In genomic region chr5:100430076-100430390, GRCm38 (mm10) we compare ENCODE assay signal across 8 mouse cellular contexts. TPM values are rescaled to one million over a fixed set of nuclear protein-coding genes. Genes with fewer than 3 reads are reported as not detected.
DNase-seq lines count a peak whose midpoint lies in the region; ATAC-seq lines count a peak whose summit lies in the region.

No protein-coding gene starts in this region.

- peak overlapping the region; percentile 93 for H3K27ac ChIP-seq in kidney, embryonic 16.5 days (ENCODE audit: low read length)
- peak overlapping the region; percentile 72 for H3K27ac ChIP-seq in brown adipose tissue, adult 24 weeks (replicated peaks; ENCODE audit: low read depth, low read length)
- H3K27ac ChIP-seq in hindbrain, embryonic 15.5 days (replicated peaks) = peak overlapping the region; percentile 94
- H3K27ac ChIP-seq in midbrain, embryonic 14.5 days (replicated peaks; ENCODE audit: low read depth, low read length) = peak overlapping the region; percentile 83

- H3K27me3 ChIP-seq in kidney, embryonic 16.5 days (ENCODE audit: insufficient read depth, low read length) = no peaks in the 10 kb centered on the region
- no peaks in the 10 kb centered on the region for H3K27me3 ChIP-seq in hindbrain, embryonic 15.5 days
- H3K27me3 ChIP-seq in midbrain, embryonic 14.5 days (ENCODE audit: control insufficient read depth, insufficient read depth, low read length) = no peaks in the 10 kb centered on the region

- no peaks in the 10 kb centered on the region for H3K9me3 ChIP-seq in kidney, embryonic 16.5 days (ENCODE audit: low read length)
- H3K9me3 ChIP-seq in hindbrain, embryonic 15.5 days = no peaks in the 10 kb centered on the region
- H3K9me3 ChIP-seq in midbrain, embryonic 14.5 days (ENCODE audit: control insufficient read depth, low read length) = no peaks in the 10 kb centered on the region

- H3K36me3 ChIP-seq in kidney, embryonic 16.5 days (ENCODE audit: insufficient read depth, low read length) = peaks cover 22% of the 10 kb centered on the region
- H3K36me3 ChIP-seq in hindbrain, embryonic 15.5 days = peaks cover 24% of the 10 kb centered on the region
- H3K36me3 ChIP-seq in midbrain, embryonic 14.5 days (ENCODE audit: control insufficient read depth, insufficient read depth, low read length) = peaks cover 23% of the 10 kb centered on the region

- no peak for DNase-seq in kidney, adult 9 months
- DNase-seq in midbrain, embryonic 14.5 days = peak; percentile 25
- no peak for DNase-seq in adrenal gland, postnatal 4 days (ENCODE audit: low spot score in 2 of 2)
- no peak for DNase-seq in urinary bladder, postnatal 10 days (ENCODE audit: low spot score)
- no peak for DNase-seq in testis, postnatal 10 days (ENCODE audit: low spot score)

- H3K9ac ChIP-seq in kidney, embryonic 16.5 days (replicated peaks; ENCODE audit: low read length) = peak overlapping the region; percentile 89
- peak overlapping the region; percentile 82 for H3K9ac ChIP-seq in hindbrain, embryonic 15.5 days
- peak overlapping the region; percentile 89 for H3K9ac ChIP-seq in midbrain, embryonic 14.5 days (replicated peaks; ENCODE audit: low read length)

- peaks cover 30% of the 10 kb centered on the region for H3K4me1 ChIP-seq in kidney, embryonic 16.5 days (ENCODE audit: insufficient read depth, low read length)
- H3K4me1 ChIP-seq in brown adipose tissue, adult 24 weeks (ENCODE audit: control insufficient read depth, insufficient read depth, insufficient read length, low read length) = 0 out of 2 replicates have a peak, but pooled peaks cover 5% of the 10 kb centered on the region
- peaks cover 40% of the 10 kb centered on the region for H3K4me1 ChIP-seq in hindbrain, embryonic 15.5 days (replicated peaks)
- H3K4me1 ChIP-seq in midbrain, embryonic 14.5 days (ENCODE audit: control insufficient read depth, insufficient read depth, low read length) = peaks cover 26% of the 10 kb centered on the region

- peak overlapping the region; percentile 90 for H3K4me3 ChIP-seq in kidney, embryonic 16.5 days (ENCODE audit: low read length)
- peak overlapping the region; percentile 79 for H3K4me3 ChIP-seq in brown adipose tissue, adult 24 weeks (ENCODE audit: insufficient read depth, low read depth, low read length)
- peak overlapping the region; percentile 82 for H3K4me3 ChIP-seq in hindbrain, embryonic 15.5 days
- peak overlapping the region; percentile 78 for H3K4me3 ChIP-seq in midbrain, embryonic 14.5 days (replicated peaks; ENCODE audit: low read depth, low read length)

- ATAC-seq in kidney, embryonic 16.5 days (ENCODE audit: low FRiP score, low TSS enrichment) = 0 out of 2 replicates have a peak, but pooled peaks have one; percentile 4
- ATAC-seq in hindbrain, embryonic 15.5 days (ENCODE audit: low FRiP score, low read depth) = peak; percentile 13; the same call in 1 of the 2 replicates
- no peak for ATAC-seq in midbrain, embryonic 14.5 days (ENCODE audit: low FRiP score, low TSS enrichment)

- WGBS in kidney, embryonic 16.5 days = 2% methylated on average over 11 of the region's 11 CpGs
- WGBS in hindbrain, embryonic 15.5 days = 6% methylated on average over 11 of the region's 11 CpGs
- WGBS in midbrain, embryonic 14.5 days = 5% methylated on average over 11 of the region's 11 CpGs

- H3K4me2 ChIP-seq in kidney, embryonic 16.5 days (replicated peaks; ENCODE audit: low read depth, low read length) = peak overlapping the region; percentile 82
- peak overlapping the region; percentile 72 for H3K4me2 ChIP-seq in hindbrain, embryonic 15.5 days
- peak overlapping the region; percentile 68 for H3K4me2 ChIP-seq in midbrain, embryonic 14.5 days (ENCODE audit: low read length)

RNA-seq across cellular contexts. Expression of gene Sec31a, which starts 14.0 kb away (rescaled TPM):
- 174 and 191 TPM in 2 replicates for polyA plus RNA-seq in kidney, embryonic 16.5 days (2015; fragmentation: Nextera tagmentation; extraction: Ambion mirVana)
- polyA plus RNA-seq in brown adipose tissue, adult 24 weeks (2012; ENCODE audit: insufficient read depth, insufficient read length, missing spikeins) = 85.1 and 89.8 TPM in 2 replicates
- polyA plus RNA-seq in hindbrain, embryonic 15.5 days (2015; fragmentation: Nextera tagmentation; extraction: Ambion mirVana) = 86.4 and 95.4 TPM in 2 replicates
- 81.5 and 89.0 TPM in 2 replicates for polyA plus RNA-seq in midbrain, embryonic 14.5 days (2014; fragmentation: Nextera tagmentation; extraction: Ambion mirVana)
- 100 to 1,000 TPM; 155 to 171 TPM for total RNA-seq in adrenal gland, postnatal 4 days (2021)
